Mouse (Mus musculus) CD4-positive helper T cell, adult 2 months (primary cell): ENCODE measurements at regions not wholly inside any gene's neighbourhood (a gene's known extent, or its start where the extent isn't known, plus 50 kb on each side); places are given as distances from the start of the nearest gene placed in this dataset.
"Not testable (repeated sequence)": the region's sequence is repeated elsewhere in the genome, so short reads cannot be mapped to it uniquely, and the experiment has no call there.

Experiments
- DNase-seq: peaks from one replicate; pipeline ENCODE4 v3.0.0-alpha.2; 2012; ENCODE audit warnings: low read depth, missing footprints, low spot score

GRCm38 (mm10) chr1:160843671-160844070 is 50.7 kb upstream of the Rabgap1l start:
- peak; percentile 28 for DNase-seq

GRCm38 (mm10) chr1:160844709-160845108 is 51.7 kb upstream of the Rabgap1l start:
- DNase-seq: not testable (repeated sequence)

GRCm38 (mm10) chr1:160850674-160851073 is 55.5 kb upstream of the Rc3h1 start:
- DNase-seq: no peak

- no peak for DNase-seq
Measured at GRCm38 (mm10) chr1:160854410-160854809, 51.8 kb upstream of the Rc3h1 start.

GRCm38 (mm10) chr1:160855411-160855810 is 50.8 kb upstream of the Rc3h1 start:
- DNase-seq: no peak

GRCm38 (mm10) chr1:160855926-160856620 is 50.1 kb upstream of the Rc3h1 start:
- DNase-seq: no peak
